Mouse (Mus musculus) CD4-positive helper T cell, adult 2 months (primary cell): ENCODE measurements at regions not wholly inside any gene's neighbourhood (a gene's known extent, or its start where the extent isn't known, plus 50 kb on each side); places are given as distances from the start of the nearest gene placed in this dataset.
A peak's percentile ranks its signal among the peaks of the same experiment; 100 is the strongest.

Experiments
- DNase-seq: peaks from one replicate; pipeline ENCODE4 v3.0.0-alpha.2; 2012; ENCODE audit warnings: low read depth, missing footprints, low spot score

DNA sequence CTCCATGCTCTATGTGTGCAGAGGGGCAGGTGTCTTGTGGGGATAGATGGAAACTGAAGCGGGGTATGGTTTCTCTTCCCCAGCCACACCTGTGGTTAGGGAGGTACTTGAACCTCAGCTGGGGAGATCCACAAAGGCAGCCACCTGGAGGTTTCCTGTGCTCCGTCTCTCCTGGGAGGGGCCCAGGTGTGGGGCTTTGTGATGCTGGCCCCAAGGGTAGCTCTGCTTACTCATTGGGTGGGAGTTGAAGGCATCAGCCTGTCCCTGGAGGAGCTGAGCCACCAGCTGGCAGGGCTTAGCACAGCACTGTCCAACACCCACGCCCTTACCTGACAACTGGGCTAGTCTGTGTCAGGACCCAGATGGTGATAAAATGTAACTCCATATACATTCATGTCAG lies 81.4 kb downstream of the Lhx2 start:
- DNase-seq, result no peak

DNA sequence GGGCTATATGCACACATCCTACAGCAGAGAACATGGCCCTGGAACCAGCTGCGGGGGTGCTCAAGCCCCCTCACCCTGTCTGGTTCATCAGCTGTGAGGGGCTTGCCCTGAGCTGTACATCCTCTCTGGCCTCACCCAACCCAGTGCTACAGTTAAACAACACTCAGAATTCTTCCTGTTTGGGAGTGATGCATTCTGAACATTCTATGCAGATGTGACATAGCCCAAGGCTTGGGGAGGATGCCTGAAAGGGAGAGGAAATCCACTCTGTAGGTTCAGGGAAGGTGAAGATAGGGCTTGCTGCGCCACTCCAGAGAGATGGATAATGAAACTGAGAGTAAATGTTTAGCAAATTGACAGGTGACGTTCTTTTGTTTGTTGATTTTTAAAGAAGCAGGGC lies 83.3 kb downstream of the Lhx2 start:
- no peak for DNase-seq

- DNase-seq, result no peak
Measured at GRCm38 (mm10) chr2:38423886-38424277, 84.8 kb downstream of the Lhx2 start.

GRCm38 (mm10) chr2:38424278-38424931 lies 85.3 kb downstream of the Lhx2 start:
- no peak for DNase-seq

- no peak for DNase-seq
Measured at GRCm38 (mm10) chr2:38424976-38425375, 85.9 kb downstream of the Lhx2 start.

- DNase-seq, result peak; percentile 43
Measured at GRCm38 (mm10) chr2:38429752-38430378, 81.6 kb upstream of the Nek6 start.

DNA sequence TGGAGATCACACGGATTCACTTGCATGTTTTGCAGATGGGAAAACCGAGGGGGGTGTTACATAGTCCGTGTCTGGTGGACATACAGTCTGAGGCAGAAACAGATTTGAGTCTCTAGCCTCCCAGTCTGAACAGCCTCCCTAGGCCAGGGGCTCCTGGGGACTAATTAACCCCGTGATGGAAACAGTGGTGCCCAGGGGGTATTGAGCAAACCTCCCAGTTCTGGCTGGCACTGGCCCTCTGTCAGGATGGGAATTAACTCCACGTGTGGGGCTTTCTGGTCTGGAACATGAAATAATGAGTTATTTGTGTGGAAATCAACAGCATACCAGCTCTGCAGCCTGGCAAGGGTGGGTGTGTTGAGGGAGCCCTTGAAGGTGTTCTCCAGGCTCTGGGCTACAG lies 79.9 kb upstream of the Nek6 start:
- DNase-seq, result no peak

DNA sequence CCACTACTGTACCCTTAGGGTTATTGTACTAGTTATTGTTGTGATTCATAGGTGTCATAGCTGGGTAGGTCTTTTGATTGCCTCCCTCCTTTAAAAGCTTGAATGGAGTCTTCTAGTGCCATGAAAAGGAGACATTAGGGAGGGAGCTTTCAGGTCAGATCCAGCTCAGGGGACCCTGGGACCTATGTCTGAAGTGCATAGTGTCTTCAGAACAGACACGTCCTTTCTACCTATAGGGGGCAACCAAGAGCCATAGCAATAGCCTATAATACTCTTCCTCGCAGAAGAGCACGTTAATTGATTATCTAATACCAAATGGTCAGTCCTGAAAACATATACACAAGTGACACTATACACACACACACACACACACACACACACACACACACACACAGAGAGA lies 77.7 kb upstream of the Nek6 start:
- peak; percentile 21 for DNase-seq

GRCm38 (mm10) chr2:38436701-38437100 lies 74.7 kb upstream of the Nek6 start:
- no peak for DNase-seq

GRCm38 (mm10) chr2:38439191-38439590 lies 72.3 kb upstream of the Nek6 start:
- no peak for DNase-seq

DNA sequence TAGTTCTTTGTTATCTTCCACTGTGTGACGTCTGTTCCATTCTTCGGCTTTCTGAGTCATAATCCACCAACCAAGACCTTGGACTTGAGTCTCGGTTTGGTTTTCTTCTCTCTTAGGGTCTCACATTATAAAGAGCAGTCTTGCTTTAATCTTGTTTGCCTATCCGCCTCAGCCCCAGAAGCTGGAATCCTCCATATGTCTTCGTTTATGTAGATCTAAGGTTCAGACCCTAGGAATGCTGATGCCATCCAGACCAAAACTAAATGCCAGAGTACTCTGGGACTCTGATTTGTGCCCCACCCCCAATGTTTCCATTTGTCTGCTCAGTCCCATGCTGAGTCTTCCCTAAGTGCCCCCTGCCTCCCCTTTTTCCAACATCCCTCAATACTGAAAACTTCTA lies 71.5 kb upstream of the Nek6 start:
- DNase-seq, result no peak

GRCm38 (mm10) chr2:38449092-38449491 lies 62.4 kb upstream of the Nek6 start:
- no peak for DNase-seq

DNA sequence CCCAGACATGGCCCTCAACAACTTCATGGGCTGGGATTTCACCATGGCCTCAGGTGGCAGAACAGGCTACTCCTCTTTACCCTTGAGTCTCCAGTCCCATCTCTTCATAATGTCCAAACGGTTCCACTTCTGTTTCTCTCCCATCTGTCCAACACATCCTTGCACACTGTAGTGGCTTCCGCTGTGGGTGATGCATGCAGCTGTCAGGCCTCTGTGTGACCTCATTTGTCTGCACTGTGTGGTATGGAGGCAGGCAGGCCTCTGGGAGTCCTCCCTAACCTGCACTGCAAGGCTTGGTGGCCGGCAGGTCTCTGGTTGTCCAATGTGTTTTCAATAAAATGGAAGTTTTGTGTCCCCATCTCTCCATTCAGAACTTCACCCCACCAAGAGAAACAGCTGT lies 54.9 kb upstream of the Nek6 start:
- no peak for DNase-seq

- no peak for DNase-seq
Measured at GRCm38 (mm10) chr2:38460367-38460766, 51.1 kb upstream of the Nek6 start.

DNA sequence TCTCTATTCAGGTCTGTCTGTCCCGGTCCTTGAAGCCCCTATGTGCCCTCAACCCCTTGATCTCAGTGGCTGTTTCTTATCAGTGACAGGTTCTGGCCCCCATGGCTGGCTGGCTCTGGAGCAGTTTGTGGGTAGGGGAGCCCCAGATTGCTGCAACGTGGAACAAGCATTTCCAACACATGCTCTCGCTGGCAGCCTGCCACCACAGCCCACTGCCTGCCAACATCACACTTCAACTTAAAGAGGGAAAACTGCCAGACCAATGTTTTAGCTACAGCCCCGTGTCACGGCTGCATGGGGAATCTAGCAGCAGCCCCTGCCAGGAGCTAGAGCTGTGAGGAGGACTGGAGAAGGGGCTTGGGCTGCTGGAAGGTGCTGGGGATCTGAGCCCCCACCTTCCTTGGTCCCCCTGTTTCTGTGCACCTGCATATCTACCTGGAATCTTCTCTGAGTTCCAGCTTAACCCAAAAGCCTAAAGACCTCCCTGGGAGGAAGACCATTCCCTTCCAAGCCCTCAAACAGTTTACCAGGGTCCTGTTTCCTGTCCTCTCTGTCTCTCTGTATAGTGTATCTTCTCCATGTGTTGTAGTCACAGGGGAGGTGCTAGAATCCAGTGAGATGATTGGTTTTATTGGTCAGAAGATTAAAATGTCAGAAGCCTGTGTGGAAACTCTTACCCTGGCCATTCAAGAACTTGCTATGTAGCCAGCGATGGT lies 50.5 kb upstream of the Nek6 start:
- no peak for DNase-seq
